Mouse (Mus musculus): Measurements from ENCODE around the gene Gpr137c. TPM values are rescaled to one million over a fixed set of nuclear protein-coding genes. Genes with fewer than 3 reads are reported as not detected.
A peak's percentile ranks its signal among the peaks of the same experiment; 100 is the strongest.

The Gpr137c gene
- polyA plus RNA-seq, 1 experiment from 2014 or later, result 12.8 TPM

GRCm38 (mm10) chr14:45325471-45325870 lies 106.0 kb downstream of the Gpr137c start:
- H3K4me2 ChIP-seq (replicated peaks), result no peak overlapping the region
- H3K4me3 ChIP-seq, result no peak overlapping the region
- H3K9ac ChIP-seq (replicated peaks), result no peak overlapping the region
- H3K9me3 ChIP-seq, result no peaks in the 10 kb centered on the region
- 0 out of 2 replicates have a peak, but pooled peaks cover 4% of the 10 kb centered on the region for H3K4me1 ChIP-seq
- H3K27me3 ChIP-seq, result no peaks in the 10 kb centered on the region
- no peak for ATAC-seq (replicated peaks)
- H3K36me3 ChIP-seq, result no peaks in the 10 kb centered on the region
- no peak overlapping the region for H3K27ac ChIP-seq (replicated peaks)

GRCm38 (mm10) chr14:45328072-45328713 lies 108.7 kb downstream of the Gpr137c start:
- Histone ChIP-seq H3K27me3 (no peaks in the 10 kb centered on the region), H3K36me3 (peaks cover 9% of the 10 kb centered on the region), H3K9ac (replicated peaks) (no peak overlapping the region), H3K4me1 (peaks cover 20% of the 10 kb centered on the region), H3K27ac (replicated peaks) (no peak overlapping the region), H3K4me2 (replicated peaks) (no peak overlapping the region), H3K4me3 (no peak overlapping the region), H3K9me3 (no peaks in the 10 kb centered on the region)
- 90% methylated on average over 4 of the region's 4 CpGs for WGBS
- ATAC-seq (replicated peaks), result no peak

GRCm38 (mm10) chr14:45329018-45329588 lies 109.6 kb downstream of the Gpr137c start:
- ATAC-seq (replicated peaks), result peak; percentile 33
- H3K9ac ChIP-seq (replicated peaks), result peak overlapping the region; percentile 35; the same call in 1 of the 2 replicates
- no peaks in the 10 kb centered on the region for H3K9me3 ChIP-seq
- WGBS, result 12% methylated on average over 8 of the region's 8 CpGs
- H3K36me3 ChIP-seq, result peaks cover 16% of the 10 kb centered on the region
- peak overlapping the region; percentile 77 for H3K4me3 ChIP-seq
- no peaks in the 10 kb centered on the region for H3K27me3 ChIP-seq
- peak overlapping the region; percentile 42 for H3K4me2 ChIP-seq (replicated peaks)
- peak overlapping the region; percentile 85 for H3K27ac ChIP-seq (replicated peaks)
- peaks cover 20% of the 10 kb centered on the region for H3K4me1 ChIP-seq

- H3K27me3 ChIP-seq, result no peaks in the 10 kb centered on the region
- no peaks in the 10 kb centered on the region for H3K9me3 ChIP-seq
- H3K9ac ChIP-seq (replicated peaks), result peak within 1 kb of the TSS; percentile 84
- peaks cover 20% of the 10 kb centered on the region for H3K4me1 ChIP-seq
- H3K36me3 ChIP-seq, result peaks cover 20% of the 10 kb centered on the region
- WGBS, result under 1% methylated on average over 44 of the region's 44 CpGs
- peak within 1 kb of the TSS; percentile 85 for H3K27ac ChIP-seq (replicated peaks)
- H3K4me2 ChIP-seq (replicated peaks), result peak within 1 kb of the TSS; percentile 51
- peak within 1 kb of the TSS; percentile 77 for H3K4me3 ChIP-seq
- peak; percentile 97 for ATAC-seq (replicated peaks)
Measured at GRCm38 (mm10) chr14:45329589-45330181, 110.2 kb downstream of the Gpr137c start, which contains the start of gene Psmc6. Gene Psmc6, plus strand, starts transcription at chr14:45329788.

Other genes with a start within 250 kb of the Gpr137c start
- gene Ptger2, start 231.5 kb upstream of the Gpr137c start, polyA plus RNA-seq (2015; fragmentation: Nextera tagmentation; extraction: Ambion mirVana), result 0.20 and 0.34 TPM in 2 replicates
- 35.2 and 35.7 TPM in 2 replicates for gene Txndc16, start 611 bp downstream of the Gpr137c start, polyA plus RNA-seq (2015; fragmentation: Nextera tagmentation; extraction: Ambion mirVana)
- gene Ero1l, start 99.1 kb downstream of the Gpr137c start, polyA plus RNA-seq (2015; fragmentation: Nextera tagmentation; extraction: Ambion mirVana), result 22.8 and 24.1 TPM in 2 replicates
- gene Psmc6, start 110.1 kb downstream of the Gpr137c start, polyA plus RNA-seq (2015; fragmentation: Nextera tagmentation; extraction: Ambion mirVana), result 170 and 179 TPM in 2 replicates
- 63.2 and 65.3 TPM in 2 replicates for gene Styx, start 131.4 kb downstream of the Gpr137c start, polyA plus RNA-seq (2015; fragmentation: Nextera tagmentation; extraction: Ambion mirVana)
- 22.1 and 23.2 TPM in 2 replicates for gene Gnpnat1, start 185.2 kb downstream of the Gpr137c start, polyA plus RNA-seq (2015; fragmentation: Nextera tagmentation; extraction: Ambion mirVana)